Mouse (Mus musculus) adrenal gland, postnatal 10 days (tissue): ENCODE measurements around the gene Tmem204. TPM values are rescaled to one million over a fixed set of nuclear protein-coding genes. Genes with fewer than 3 reads are reported as not detected.
"Not testable (repeated sequence)": the region's sequence is repeated elsewhere in the genome, so short reads cannot be mapped to it uniquely, and the experiment has no call there.

ENCODE experiments used
- DNase-seq: peaks from one replicate; pipeline ENCODE4 v3.0.0; 2021; ENCODE audit warnings: mixed read lengths
- long read RNA-seq, 2 experiments: library from polyadenylated mRNA; stranded (forward); transcript quantifications; one replicate each; pipeline ENCODE4 v2.0.0; 2021
- total RNA-seq, 2 experiments: library from RNA; stranded (reverse); gene quantifications; 2 replicates each; pipeline ENCODE4 v1.2.3; 2021

Gene Tmem204
- total RNA-seq = 10 to 100 TPM; 23.1 to 31.8 TPM
- long read RNA-seq, experiment 1, transcript Tmem204-201 (3 exons, 1,846 nt) = major isoform, 67 of 75 reads
- long read RNA-seq, experiment 1, partial matches to known transcripts = 1 of 75 reads
- long read RNA-seq, experiment 1, other reads (novel, unspliced or antisense) = 6 of 75 reads
- long read RNA-seq, experiment 2, transcript Tmem204-201 (3 exons, 1,846 nt) = major isoform, 22 of 25 reads
- long read RNA-seq, experiment 2, partial matches to known transcripts = 0 of 25 reads
- long read RNA-seq, experiment 2, other reads (novel, unspliced or antisense) = 2 of 25 reads

DNA sequence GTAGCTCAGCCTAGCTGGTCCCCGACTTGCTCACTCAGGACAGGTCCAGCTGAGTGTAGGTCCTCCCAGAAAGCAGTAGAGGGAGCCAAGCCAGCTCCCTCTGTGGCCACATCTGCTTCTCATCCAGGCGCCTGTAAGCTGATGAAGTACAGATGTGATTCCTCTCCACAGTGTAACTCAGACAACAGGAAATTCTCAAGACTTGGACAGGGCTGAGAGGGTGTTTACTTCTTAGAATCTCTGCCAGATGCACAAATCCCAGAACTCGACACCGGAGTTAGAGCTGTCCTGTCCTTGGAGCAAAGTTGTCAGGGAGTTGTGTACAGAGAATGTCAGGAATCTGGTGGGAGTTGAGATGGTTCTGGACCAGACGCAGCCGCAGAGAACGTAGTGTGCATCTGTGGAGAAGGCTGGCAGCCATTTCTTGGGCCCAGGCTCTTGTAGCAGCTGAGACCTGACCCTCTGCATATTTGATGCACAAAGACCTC lies at the start of gene Tmem204:
Gene Tmem204 (minus strand): TSS at position 148 of the 488 bp plus-strand sequence.
- DNase-seq = peak; percentile 52

DNA sequence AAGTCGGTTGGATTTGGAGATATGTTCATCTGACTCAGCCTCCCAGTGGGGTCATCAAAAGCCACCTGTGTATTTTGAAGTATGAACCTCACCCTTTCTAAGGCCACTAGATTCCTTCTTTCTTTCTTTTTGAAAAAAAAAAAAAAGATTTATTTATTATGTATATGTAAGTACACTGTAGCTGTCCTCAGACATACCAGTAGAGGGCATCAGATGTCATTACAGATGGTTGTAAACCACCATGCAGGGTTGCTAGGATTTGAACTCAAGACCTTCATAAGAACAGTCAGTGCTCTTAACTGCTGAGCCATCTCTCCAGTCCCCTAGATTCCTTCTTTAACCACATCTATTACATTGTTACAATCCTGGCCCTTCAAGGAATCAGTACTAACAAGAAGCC lies 46.7 kb upstream of the Tmem204 start:
- no peak for DNase-seq

DNA sequence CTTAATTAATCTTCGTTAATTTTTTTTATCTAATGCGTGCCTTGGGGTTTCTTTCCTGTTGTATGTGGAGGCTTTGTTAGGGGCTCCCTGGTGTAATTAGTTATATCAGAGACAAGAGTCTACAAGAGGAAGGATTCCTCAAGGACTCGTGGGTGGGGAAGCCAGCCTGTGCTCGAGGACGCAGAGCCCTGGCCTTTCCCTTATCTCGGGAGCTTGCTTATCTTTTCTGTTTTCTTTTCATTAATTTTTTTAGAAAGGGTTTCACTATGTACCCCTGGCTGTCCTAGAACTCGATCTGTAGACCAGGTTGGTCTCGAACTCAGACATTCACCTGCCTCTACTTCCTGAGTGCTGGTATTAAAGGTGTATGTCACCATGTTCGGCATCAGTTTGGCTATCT lies 44.3 kb upstream of the Tmem204 start:
- DNase-seq = peak; percentile 13

DNA sequence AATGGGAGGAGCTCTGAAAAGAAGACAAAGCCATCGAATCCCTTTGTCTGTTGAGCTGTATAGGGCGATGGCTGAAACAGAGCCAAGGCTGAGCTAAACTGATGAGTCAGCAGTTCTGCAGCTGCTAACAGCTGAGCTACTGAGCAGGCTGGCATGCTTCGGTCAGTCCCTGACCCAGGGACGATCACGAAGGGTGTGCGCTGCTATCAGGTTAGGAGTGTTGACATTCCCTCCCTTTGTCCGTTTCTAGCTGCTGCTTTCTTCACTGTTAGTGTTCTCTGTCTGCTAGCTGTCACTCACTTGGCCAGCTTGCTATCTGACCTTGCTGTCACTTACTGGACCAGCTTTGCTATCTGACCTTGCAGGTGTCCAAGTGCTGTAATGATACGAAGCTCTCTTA lies 43.7 kb upstream of the Tmem204 start:
- peak; percentile 63 for DNase-seq

DNA sequence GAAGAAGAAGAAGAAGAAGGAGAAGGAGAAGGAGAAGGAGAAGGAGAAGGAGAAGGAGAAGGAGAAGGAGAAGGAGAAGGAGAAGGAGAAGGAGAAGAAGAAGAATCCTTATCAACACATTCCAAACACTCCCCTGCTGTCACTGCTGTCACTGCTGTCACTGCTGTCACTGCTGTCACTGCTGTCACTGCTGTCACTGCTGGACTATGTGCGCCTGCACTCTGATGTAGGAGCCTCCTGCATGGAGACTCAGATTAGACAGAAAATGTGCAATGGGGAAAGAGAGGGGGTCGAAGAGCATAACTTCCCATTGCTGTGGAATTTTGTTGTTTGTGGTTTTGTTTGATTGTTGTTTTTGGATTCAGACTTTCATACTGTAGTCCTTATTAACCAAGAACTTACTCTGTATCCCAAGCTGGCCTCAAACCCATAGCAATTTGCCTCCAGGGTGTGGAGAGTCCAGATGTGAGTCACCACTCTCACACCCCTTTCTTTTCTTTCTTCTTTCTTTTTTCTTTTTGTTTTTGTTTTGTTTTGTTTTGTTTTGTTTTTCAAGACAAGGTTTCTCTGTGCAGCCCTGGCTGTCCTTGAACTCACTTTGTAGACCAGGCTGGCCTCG lies 42.2 kb upstream of the Tmem204 start:
- not testable (repeated sequence) for DNase-seq

DNA sequence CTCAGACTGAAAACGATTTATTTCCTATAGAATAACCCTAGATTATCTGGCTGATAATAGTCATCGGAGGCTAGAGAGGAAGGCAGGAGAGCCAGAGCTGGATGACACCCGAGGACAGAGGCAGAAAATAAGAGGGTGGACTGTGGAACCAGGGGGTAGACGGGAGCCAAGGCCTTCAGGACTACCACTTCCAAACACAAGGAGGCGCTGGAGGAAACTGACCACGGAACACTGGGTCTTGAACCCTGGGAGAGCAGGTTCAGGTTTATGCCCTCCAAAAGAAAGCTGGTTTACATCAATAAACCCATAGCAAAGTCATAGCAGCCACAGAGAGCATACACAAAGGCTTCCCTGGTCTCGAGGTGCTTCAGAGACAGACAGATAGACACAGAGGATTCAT lies 40.6 kb upstream of the Tmem204 start:
- DNase-seq = no peak

- no peak for DNase-seq
These were observed 37.0 kb upstream of the Tmem204 start, which contains the start of gene Ptx4 for GRCm38 (mm10) chr17:25120406-25120805. Gene Ptx4 (plus strand): TSS chr17:25120760.

GRCm38 (mm10) chr17:25117263-25117662 lies 33.9 kb upstream of the Tmem204 start:
- DNase-seq = peak; percentile 61

DNA sequence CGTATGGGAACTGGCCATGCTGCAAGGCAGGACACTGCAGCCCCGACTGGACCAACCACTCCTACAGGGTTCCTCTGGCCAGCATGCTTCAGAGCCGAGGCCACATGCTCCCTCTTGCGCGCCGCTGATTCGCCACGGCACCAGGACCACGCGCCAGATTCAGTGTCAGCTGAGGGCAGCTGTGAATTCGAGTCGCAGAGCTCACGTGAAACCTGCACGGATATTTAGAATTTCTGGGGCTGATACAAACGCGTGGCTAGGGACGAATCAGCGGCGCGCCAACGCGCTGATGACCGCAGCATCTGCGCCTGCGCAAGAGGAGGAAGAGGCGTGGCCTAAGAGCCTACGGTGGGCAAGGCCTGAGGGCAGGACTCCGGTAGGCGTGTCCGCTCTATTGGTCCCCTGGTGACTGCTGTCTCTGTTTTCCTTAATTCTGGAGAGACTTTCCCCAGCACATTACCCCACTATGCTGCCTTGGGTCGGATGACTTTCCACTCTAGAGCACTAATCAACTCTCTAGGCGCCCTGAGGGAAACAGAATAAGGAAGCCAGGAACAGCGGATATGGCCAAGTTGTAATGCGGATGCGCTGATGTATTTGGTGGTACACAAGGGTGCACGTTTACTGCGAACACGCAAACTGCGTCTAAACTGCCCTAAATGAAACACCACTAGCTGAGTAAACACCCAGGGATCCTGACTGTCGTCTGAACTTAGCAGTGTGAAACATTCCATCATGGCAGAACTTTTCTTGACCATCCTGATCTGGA lies 32.5 kb upstream of the Tmem204 start, which contains the start of gene Telo2:
Gene Telo2 (minus strand): TSS at position 304 of the 769 bp plus-strand sequence.
- DNase-seq = peak; percentile 96

DNA sequence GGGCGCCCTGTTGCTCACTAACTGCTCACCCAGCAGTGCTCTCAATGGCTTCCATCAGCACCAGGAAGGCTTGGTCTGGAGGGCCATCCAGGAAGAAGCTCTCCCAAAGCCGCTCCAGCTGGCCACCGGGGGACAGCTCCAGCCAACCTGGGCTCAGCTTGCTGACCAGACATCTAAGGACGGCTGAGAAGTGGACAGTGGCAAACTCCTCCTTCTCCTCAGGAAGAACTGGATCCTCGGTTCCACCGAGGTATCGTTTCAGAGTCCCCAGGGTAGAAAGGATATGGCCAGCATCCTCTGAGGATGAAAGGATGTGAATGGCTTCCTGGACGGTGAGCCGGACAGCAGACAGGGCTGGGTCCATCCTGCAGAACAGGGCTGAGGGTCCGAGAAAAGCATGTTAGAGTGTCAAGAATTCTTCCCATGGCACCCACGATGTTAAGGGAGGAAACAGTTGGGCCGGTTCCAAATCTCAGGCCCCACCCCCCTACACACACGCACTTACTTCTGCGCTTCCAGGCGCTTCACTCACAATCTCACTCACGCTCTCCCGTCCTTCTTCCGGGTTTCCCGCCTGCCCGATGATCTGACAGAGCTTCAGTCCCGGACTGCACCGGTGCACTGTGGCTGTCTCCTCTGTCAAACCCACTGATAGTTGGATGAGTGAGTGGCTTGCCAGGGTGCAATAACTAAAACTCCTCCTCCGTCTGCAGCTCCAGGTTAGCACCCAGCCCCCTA lies 31.7 kb upstream of the Tmem204 start:
- no peak for DNase-seq

DNA sequence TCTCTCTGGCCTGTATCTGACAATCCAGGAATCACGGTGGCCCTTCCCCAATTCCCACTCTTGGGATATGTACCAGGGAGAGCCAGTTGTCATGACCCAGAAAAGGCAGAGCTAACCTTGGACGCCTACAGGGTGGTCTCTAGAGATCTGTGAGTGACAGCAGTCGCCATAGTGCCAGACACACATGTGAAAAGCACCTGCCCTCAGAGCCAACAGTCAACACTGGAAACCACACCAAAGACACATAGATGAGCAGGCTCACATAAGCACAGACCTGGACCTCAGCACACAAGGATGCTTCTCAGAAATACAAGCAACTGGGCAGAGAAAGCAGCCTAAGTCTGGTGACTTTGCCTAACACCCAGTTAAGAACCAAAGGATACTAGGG lies 29.0 kb upstream of the Tmem204 start:
- no peak for DNase-seq

DNA sequence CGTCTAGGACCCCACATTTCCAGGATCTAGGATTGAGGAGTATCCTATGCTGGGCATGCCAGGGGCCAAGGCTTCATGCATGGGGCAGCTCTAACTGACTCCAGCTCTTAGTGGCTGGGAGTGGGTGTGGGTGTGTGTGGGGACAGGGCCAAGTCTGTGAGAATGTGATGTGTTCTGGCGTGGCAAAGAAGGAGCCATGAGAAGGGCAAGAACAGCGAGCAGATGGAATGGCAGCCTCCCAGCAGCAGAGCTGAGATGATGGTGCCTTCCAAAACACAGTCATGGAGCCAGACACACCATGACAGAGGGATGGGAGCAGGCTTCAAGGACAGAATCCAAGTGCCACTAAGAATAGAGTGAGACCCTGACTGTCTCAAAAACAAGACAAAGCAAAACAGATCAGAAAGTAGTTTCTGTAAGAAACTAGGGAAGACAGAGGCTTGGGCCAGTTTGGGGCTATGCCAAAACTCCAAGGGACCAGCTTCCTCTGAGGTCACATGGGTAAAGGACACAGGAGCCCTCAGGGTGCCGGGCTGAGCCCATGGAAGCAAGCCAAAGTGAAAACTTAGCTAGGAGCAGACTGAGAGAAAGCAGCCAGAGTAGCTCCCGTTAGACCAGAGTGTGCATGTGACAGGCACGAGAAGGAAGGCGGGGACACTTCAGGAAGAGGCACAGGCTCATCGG lies 28.5 kb upstream of the Tmem204 start:
- peak; percentile 77 for DNase-seq

- no peak for DNase-seq
These were observed 27.8 kb upstream of the Tmem204 start for GRCm38 (mm10) chr17:25111220-25111619.

GRCm38 (mm10) chr17:25110590-25110989 lies 27.2 kb upstream of the Tmem204 start:
- DNase-seq = no peak

DNA sequence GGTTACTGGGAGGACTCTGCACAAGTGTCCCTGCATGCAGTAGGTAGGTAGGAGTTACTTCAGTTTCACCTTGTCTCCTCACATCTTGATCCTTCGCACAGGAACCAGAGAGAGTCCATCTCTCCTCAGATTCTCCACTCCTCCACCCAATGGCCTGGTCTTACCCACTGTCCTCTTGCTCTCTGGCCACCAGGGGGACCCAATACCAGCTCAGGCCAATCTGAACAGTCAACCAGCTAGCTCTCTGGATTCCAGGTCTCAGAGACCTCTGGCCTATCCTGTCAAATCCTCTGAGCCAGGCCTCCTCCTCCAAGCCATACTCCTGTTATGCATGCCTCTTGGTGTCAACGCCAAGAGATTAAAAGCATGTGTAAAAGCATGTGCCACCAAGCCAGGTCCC lies 26.2 kb upstream of the Tmem204 start:
- DNase-seq = peak; percentile 68

DNA sequence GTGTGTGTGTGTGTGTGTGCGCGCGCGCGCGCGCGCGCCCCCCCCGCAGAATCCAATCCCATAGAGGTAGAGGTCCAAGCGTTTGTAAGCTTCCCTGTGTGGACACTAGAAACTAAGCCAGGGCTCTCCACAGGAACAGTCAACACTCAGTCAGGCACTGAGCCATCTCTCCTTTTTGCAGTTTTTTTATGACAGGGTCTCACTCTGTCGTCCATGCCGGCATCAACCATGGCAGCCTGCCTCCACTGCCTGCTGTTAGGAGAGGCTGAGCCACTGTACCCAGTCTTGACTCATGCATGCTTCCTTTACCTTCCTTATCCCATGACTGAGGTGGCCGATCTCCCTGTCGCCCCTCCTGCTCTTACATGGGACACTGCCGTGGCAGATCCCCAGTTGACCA lies 24.4 kb upstream of the Tmem204 start:
- no peak for DNase-seq

DNA sequence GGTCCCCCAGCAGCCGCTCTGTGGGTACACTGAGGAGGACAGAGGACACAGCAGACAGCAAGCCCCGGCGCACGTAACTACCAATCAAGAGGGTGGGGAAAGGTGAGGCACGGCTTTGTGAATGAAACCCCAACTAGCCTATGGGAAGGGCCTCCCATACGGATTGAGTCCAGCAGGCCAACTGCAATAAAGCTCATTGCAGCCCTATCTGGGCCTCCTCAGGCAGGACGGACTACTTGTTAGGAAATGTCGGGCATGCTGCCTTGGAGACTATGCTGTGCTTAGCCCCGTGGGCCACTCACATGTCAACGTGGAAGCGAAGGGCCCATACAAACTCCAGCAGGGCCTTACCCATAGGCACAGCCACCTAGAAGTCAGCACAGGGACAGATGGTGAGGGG lies 17.9 kb upstream of the Tmem204 start:
- no peak for DNase-seq

DNA sequence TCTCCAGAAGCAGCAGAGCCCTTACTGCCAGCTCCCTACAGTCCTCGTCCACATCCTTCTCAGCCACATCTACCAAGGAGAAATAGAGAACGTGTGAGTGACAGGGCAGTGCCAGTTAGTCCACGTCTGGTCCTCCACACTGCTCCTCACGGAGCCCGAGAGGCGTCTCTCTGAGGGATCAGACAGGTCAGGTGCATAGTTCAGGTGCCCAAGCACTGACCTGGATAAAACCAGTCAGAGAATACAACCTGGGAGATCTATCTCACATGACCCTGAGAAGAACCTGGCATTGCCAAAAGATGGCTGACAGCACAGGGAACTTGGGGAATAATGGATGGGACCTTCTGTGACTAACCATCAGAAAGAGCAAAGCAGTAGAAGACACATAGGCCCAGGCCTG lies 16.7 kb upstream of the Tmem204 start:
- no peak for DNase-seq

DNA sequence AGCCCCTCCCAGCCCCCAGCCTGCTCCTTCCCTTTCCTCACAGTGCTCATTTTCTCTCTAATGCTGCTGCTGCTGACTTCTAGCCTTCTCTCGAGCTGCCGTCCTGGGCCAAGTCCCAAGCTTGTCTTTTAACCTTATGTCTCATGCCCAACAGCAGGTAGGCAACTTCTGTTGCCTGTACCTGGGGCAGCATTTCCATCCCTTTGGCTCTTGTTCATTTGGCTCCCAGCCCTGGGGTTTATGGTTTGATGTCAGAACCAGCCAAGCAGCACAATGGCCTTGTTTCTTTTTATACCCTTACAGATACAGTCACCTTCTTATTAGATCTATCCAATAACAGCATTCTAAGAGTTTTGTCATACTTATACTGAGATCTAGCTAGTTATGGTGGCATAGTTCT lies 12.8 kb upstream of the Tmem204 start:
- DNase-seq = no peak

GRCm38 (mm10) chr17:25090450-25090849 lies 7.1 kb upstream of the Tmem204 start:
- DNase-seq = no peak

DNA sequence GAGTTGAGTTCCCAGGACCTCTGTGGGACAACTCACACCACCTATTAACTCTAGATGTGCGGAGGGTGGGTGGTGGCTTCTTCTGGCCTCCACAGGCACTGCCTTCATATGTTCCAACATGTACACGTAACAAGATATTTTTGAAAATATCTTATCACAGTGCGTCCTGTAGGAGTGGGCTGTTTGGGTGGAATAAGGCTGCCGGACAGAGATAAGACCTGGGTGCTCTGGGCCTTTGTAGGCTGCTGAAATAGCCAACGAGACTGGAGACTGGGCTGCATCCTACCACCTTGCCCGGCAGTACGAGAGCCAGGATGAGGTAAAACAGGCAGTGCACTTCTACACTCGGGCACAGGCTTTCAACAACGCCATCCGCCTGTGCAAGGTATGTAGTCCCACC lies 5.8 kb upstream of the Tmem204 start:
- DNase-seq = no peak

- no peak for DNase-seq
These were observed 3.3 kb upstream of the Tmem204 start for GRCm38 (mm10) chr17:25086724-25087123.
